Mouse (Mus musculus) CH12.LX (cell line): ENCODE measurements around the gene Klhl12. TPM values are rescaled to one million over a fixed set of nuclear protein-coding genes. Genes with fewer than 3 reads are reported as not detected.

Source experiments
- DNase-seq: peaks from one replicate; pipeline ENCODE4 v3.0.0-alpha.2; 2013; ENCODE audit errors: extremely low read depth
- H3K27ac ChIP-seq: 2 replicates; pipeline ENCODE4 v1.5.1; 2012; ENCODE audit warnings: low read depth, mild to moderate bottlenecking, control low read depth, moderate library complexity; ENCODE audit not compliant: insufficient read depth
- H3K27me3 ChIP-seq: replicated peaks from 2 replicates; pipeline ENCODE3; 2012; ENCODE audit warnings: inconsistent platforms
- H3K36me3 ChIP-seq, 2 experiments: replicated peaks in 1 of 2; 2 replicates each; pipeline versions ENCODE3 to v1.6.1; 2012; ENCODE audit warnings: inconsistent platforms in 1 of 2, low read length in 1 of 2, mild to moderate bottlenecking in 1 of 2, mixed read lengths in 1 of 2, moderate library complexity in 1 of 2; ENCODE audit not compliant: control insufficient read depth in 1 of 2, insufficient read depth in 1 of 2
- H3K4me1 ChIP-seq, 2 experiments: 2 replicates each; pipeline ENCODE4 v1.6.1; 2012; ENCODE audit warnings: inconsistent platforms in 1 of 2, moderate library complexity in 1 of 2; ENCODE audit not compliant: insufficient read depth in 2 of 2, control insufficient read depth in 1 of 2
- H3K4me2 ChIP-seq: 2 replicates; pipeline ENCODE4 v1.6.1; 2012; ENCODE audit warnings: low read depth, mild to moderate bottlenecking, control low read depth; ENCODE audit not compliant: poor library complexity, insufficient read depth, severe bottlenecking
- H3K4me3 ChIP-seq, 3 experiments: fragments of 150-350 bp in 1 of 3; sonication (generic) in 1 of 3; replicated peaks in 1 of 3; 2 replicates each; pipeline versions ENCODE3 to v1.5.1; 2011 to 2012; ENCODE audit warnings: low read depth in 2 of 3, low read length in 2 of 3, mild to moderate bottlenecking in 2 of 3, moderate library complexity in 2 of 3, control low read depth in 1 of 3, improper control_type of control experiment in 1 of 3, inconsistent platforms in 1 of 3, mixed read lengths in 1 of 3; ENCODE audit not compliant: poor library complexity in 1 of 3
- H3K79me2 ChIP-seq: replicated peaks from 2 replicates; pipeline ENCODE4 v1.6.1; 2012; ENCODE audit warnings: mild to moderate bottlenecking, moderate library complexity; ENCODE audit not compliant: control insufficient read depth, poor library complexity, insufficient read depth, severe bottlenecking; ENCODE audit errors: extremely low read depth
- H3K9ac ChIP-seq: 2 replicates; pipeline ENCODE4 v1.6.1; 2012; ENCODE audit warnings: low read depth, mild to moderate bottlenecking, control low read depth, moderate library complexity; ENCODE audit not compliant: insufficient read depth
- H3K9me3 ChIP-seq: replicated peaks from 2 replicates; pipeline ENCODE3; 2012; ENCODE audit warnings: low read length, inconsistent platforms, mixed read lengths
- CHD1 ChIP-seq: IDR thresholded peaks from 2 replicates; pipeline ENCODE4 v1.6.1; 2012; ENCODE audit warnings: low read depth, low read length, improper control_type of control experiment, inconsistent platforms
- CHD2 ChIP-seq: IDR thresholded peaks from 2 replicates; pipeline ENCODE4 v1.6.1; 2011; ENCODE audit warnings: low read length, improper control_type of control experiment
- CTCF ChIP-seq, 2 experiments: IDR thresholded peaks in 1 of 2; conservative IDR thresholded peaks in 1 of 2; 2 replicates each; pipeline ENCODE4 v1.5.1; 2011 to 2012; ENCODE audit warnings: low read depth in 2 of 2, low read length in 2 of 2, improper control_type of control experiment in 1 of 2, inconsistent platforms in 1 of 2, mild to moderate bottlenecking in 1 of 2, moderate library complexity in 1 of 2
- EP300 ChIP-seq: IDR thresholded peaks from 2 replicates; pipeline ENCODE4 v1.6.1; 2011; ENCODE audit warnings: low read length, improper control_type of control experiment
- GABPA ChIP-seq: IDR thresholded peaks from 2 replicates; pipeline ENCODE4 v1.6.1; 2012; ENCODE audit warnings: low read depth, low read length, improper control_type of control experiment, inconsistent platforms; ENCODE audit not compliant: insufficient replicate concordance
- HCFC1 ChIP-seq: IDR thresholded peaks from 2 replicates; pipeline ENCODE4 v1.6.1; 2012; ENCODE audit warnings: low read depth, mild to moderate bottlenecking, inconsistent platforms, low read length, improper control_type of control experiment
- IRF4 ChIP-seq: IDR thresholded peaks from 2 replicates; pipeline ENCODE4 v1.6.1; 2014; ENCODE audit warnings: low read depth, mild to moderate bottlenecking, inconsistent platforms, low read length, improper control_type of control experiment
- JUN ChIP-seq: IDR thresholded peaks from 2 replicates; pipeline ENCODE4 v1.6.1; 2011; ENCODE audit warnings: low read depth, mild to moderate bottlenecking, low read length, improper control_type of control experiment, moderate library complexity; ENCODE audit not compliant: insufficient read depth
- JUND ChIP-seq: conservative IDR thresholded peaks from 2 replicates; pipeline ENCODE4 v1.6.1; 2011; ENCODE audit warnings: low read depth, low read length, improper control_type of control experiment
- KAT2A ChIP-seq: IDR thresholded peaks from 2 replicates; pipeline ENCODE4 v1.6.1; 2012; ENCODE audit warnings: low read length, improper control_type of control experiment, inconsistent platforms; ENCODE audit not compliant: insufficient replicate concordance
- MAFK ChIP-seq: IDR thresholded peaks from 2 replicates; pipeline ENCODE4 v1.6.1; 2011; ENCODE audit warnings: low read length, improper control_type of control experiment; ENCODE audit not compliant: insufficient replicate concordance
- MAX ChIP-seq: IDR thresholded peaks from 2 replicates; pipeline ENCODE4 v1.6.1; 2011; ENCODE audit warnings: low read length, improper control_type of control experiment
- MAZ ChIP-seq: IDR thresholded peaks from 2 replicates; pipeline ENCODE4 v1.6.1; 2012; ENCODE audit warnings: low read depth, mild to moderate bottlenecking, inconsistent platforms, low read length, improper control_type of control experiment, moderate library complexity
- MEF2A ChIP-seq: IDR thresholded peaks from 2 replicates; pipeline ENCODE4 v1.6.1; 2014; ENCODE audit warnings: low read depth, mild to moderate bottlenecking, inconsistent platforms, low read length, improper control_type of control experiment, borderline replicate concordance
- MXI1 ChIP-seq: IDR thresholded peaks from 2 replicates; pipeline ENCODE4 v1.6.1; 2011; ENCODE audit warnings: mild to moderate bottlenecking, low read depth, low read length, improper control_type of control experiment
- MYC ChIP-seq: IDR thresholded peaks from 2 replicates; pipeline ENCODE4 v1.6.1; 2011; ENCODE audit warnings: low read depth, mild to moderate bottlenecking, improper control_type of control experiment, low read length
- NELFE ChIP-seq: IDR thresholded peaks from 2 replicates; pipeline ENCODE4 v1.6.1; 2011; ENCODE audit warnings: low read depth, low read length, improper control_type of control experiment
- NRF1 ChIP-seq: IDR thresholded peaks from 2 replicates; pipeline ENCODE4 v1.6.1; 2014; ENCODE audit warnings: low read depth, mild to moderate bottlenecking, inconsistent platforms, low read length, improper control_type of control experiment, moderate library complexity
- PAX5 ChIP-seq: IDR thresholded peaks from 2 replicates; pipeline ENCODE4 v1.6.1; 2012; ENCODE audit warnings: low read length, inconsistent platforms, mixed read lengths
- POLR2A ChIP-seq: IDR thresholded peaks from 2 replicates; pipeline ENCODE4 v1.6.1; 2011; ENCODE audit warnings: low read depth, mild to moderate bottlenecking, improper control_type of control experiment, low read length
- POLR2AphosphoS2 ChIP-seq: IDR thresholded peaks from 2 replicates; pipeline ENCODE4 v1.6.1; 2011; ENCODE audit warnings: low read depth, low read length, improper control_type of control experiment
- RCOR1 ChIP-seq: conservative IDR thresholded peaks from 2 replicates; pipeline ENCODE4 v1.6.1; 2012; ENCODE audit warnings: low read depth, mild to moderate bottlenecking, inconsistent platforms, low read length, improper control_type of control experiment
- SMC3 ChIP-seq: IDR thresholded peaks from 2 replicates; pipeline ENCODE4 v1.6.1; 2011; ENCODE audit warnings: low read depth, low read length, improper control_type of control experiment
- UBTF ChIP-seq: IDR thresholded peaks from 2 replicates; pipeline ENCODE4 v1.6.1; 2012; ENCODE audit warnings: low read depth, mild to moderate bottlenecking, inconsistent platforms, low read length, improper control_type of control experiment, moderate library complexity
- USF1 ChIP-seq: IDR thresholded peaks from 2 replicates; pipeline ENCODE4 v1.6.1; 2014; ENCODE audit warnings: low read depth, mild to moderate bottlenecking, inconsistent platforms, low read length, improper control_type of control experiment
- USF2 ChIP-seq: conservative IDR thresholded peaks from 2 replicates; pipeline ENCODE4 v1.6.1; 2011; ENCODE audit warnings: low read depth, low read length, improper control_type of control experiment
- ZC3H11A ChIP-seq: IDR thresholded peaks from 2 replicates; pipeline ENCODE4 v1.6.1; 2012; ENCODE audit warnings: low read depth, mild to moderate bottlenecking, inconsistent platforms, low read length, improper control_type of control experiment
- ZMIZ1 ChIP-seq: IDR thresholded peaks from 2 replicates; pipeline ENCODE4 v1.6.1; 2012; ENCODE audit warnings: low read depth, mild to moderate bottlenecking, inconsistent platforms, low read length, improper control_type of control experiment
- ZNF384 ChIP-seq: IDR thresholded peaks from 2 replicates; pipeline ENCODE4 v1.6.1; 2012; ENCODE audit warnings: low read depth, low read length, improper control_type of control experiment, inconsistent platforms
- dilution Hi-C: fragments of 300-500 bp; cut with MboI; formaldehyde crosslinking; loops from 2 replicates; pipeline ENCODE4 v1.14.3; 2020; ENCODE audit warnings: low sequenced_read_pairs; ENCODE audit not compliant: extremely low pct_unique_long_range_greater_than_20kb, extremely low pct_ligation_motif_present
- in situ Hi-C: fragments of 300-500 bp; cut with MboI; formaldehyde crosslinking; loops from 3 replicates; pipeline ENCODE4 v1.14.3; 2019; ENCODE audit warnings: low sequenced_read_pairs, low pct_ligation_motif_present, low pct_unique_long_range_greater_than_20kb, mixed read lengths
- polyA plus RNA-seq: library from polyadenylated mRNA; unstranded; fragments of >175 nt; gene quantifications from 2 replicates; pipeline ENCODE4 v1.2.1, GENCODE M21; 2012; ENCODE audit warnings: low read depth; ENCODE audit not compliant: insufficient read length
- total RNA-seq, 2 experiments: library from RNA; depleted of rRNA; stranded (reverse); fragments of 300-350 nt in 1 of 2; fragments of >200 nt in 1 of 2; gene quantifications; 2 replicates each; pipeline ENCODE4 v1.2.3; 2012 to 2014

Gene Klhl12
- total and polyA plus RNA-seq, 3 experiments = 17.6 to 20.8 (median 19.1) TPM

DNA sequence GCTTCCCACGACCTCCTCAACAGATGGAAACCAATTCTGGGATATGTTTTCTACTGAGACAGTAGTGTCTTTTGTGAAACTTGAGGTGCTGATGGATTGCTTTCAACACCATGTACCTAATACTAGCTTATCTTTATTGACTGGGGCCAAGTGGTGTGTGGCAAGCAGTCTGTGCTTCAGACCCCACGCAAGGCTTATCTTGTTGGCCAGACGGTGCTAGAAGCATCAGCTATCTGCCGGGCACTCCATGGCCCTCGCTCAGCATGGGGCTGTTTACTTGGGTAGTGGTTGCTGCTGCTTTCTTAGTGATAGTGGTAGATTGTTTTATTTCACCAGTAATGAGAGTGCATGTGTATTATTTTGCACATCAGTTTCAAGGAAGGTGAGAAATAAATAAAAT, 29.0 kb upstream of the Klhl12 start:
- H3K27ac ChIP-seq = no peak overlapping the region
- in situ Hi-C loops = no loop called here
- no peak overlapping the region for H3K9ac ChIP-seq
- no peaks in the 10 kb centered on the region for H3K9me3 ChIP-seq
- H3K4me3 ChIP-seq = no peak overlapping the region
- H3K79me2 ChIP-seq = peaks cover 9% of the 10 kb centered on the region
- no peaks in the 10 kb centered on the region for H3K27me3 ChIP-seq
- no peak for DNase-seq
- no peaks in the 10 kb centered on the region for H3K4me1 ChIP-seq
- dilution Hi-C loops = no loop called here
- H3K36me3 ChIP-seq = peaks cover 68 to 89% of the 10 kb centered on the region in 2 experiments
- TF ChIP-seq MAX (no peak), MAFK (no peak), ZMIZ1 (no peak), JUND (no peak), SMC3 (no peak), UBTF (no peak), EP300 (no peak), PAX5 (no peak), JUN (no peak), CHD1 (no peak), RCOR1 (no peak), POLR2A (no peak), ZNF384 (no peak), MAZ (no peak), CHD2 (no peak), KAT2A (no peak), MXI1 (no peak), NRF1 (no peak), USF2 (no peak), POLR2AphosphoS2 (no peak)
- TF ChIP-seq, all 38 proteins: peak for 0
- H3K4me2 ChIP-seq = no peak overlapping the region

DNA sequence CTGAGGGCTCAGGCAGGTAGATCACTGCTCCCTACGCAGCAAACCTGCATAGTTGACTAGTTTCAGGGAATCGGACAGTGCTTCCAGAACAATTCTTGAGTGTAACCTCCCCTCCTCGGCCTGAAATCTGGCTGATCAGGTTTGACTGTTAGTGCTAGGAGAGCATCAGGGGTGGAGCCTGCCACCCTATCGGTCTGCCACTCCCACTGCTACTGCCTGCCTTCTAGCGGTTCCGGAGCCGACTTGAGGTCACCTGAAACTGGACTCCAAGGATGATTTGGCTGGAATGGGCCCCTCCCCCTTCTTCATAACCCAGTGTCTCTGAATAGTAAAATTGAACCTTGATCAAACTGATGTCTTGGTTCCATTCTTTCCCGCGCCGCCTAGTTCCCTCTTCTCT, 22.3 kb upstream of the Klhl12 start:
- TF ChIP-seq NELFE (no peak), MYC (no peak), UBTF (no peak), SMC3 (no peak), MEF2A (no peak), JUN (no peak), POLR2A (no peak), ZC3H11A (no peak), CTCF (conservative IDR thresholded peaks at IDR 0.05 in 1 of 2, IDR thresholded peaks at IDR 0.05 in 1 of 2; ENCODE audit: low read depth in 2 of 2, low read length in 2 of 2) (no peak), ZNF384 (no peak), POLR2AphosphoS2 (no peak), GABPA (no peak), USF1 (no peak), IRF4 (no peak), HCFC1 (no peak), MAZ (no peak), EP300 (no peak), JUND (no peak)
- peaks cover 2 to 10% of the 10 kb centered on the region in 2 experiments; a peak in 2 of 4 replicates for H3K4me1 ChIP-seq
- in situ Hi-C loops = no loop called here

More for the DNA sequence above, 22.3 kb upstream of the Klhl12 start:
- Histone ChIP-seq H3K36me3 (peaks cover 42 to 54% of the 10 kb centered on the region in 2 experiments), H3K9ac (no peak overlapping the region), H3K79me2 (peaks cover 2% of the 10 kb centered on the region; the same call in 1 of the 2 replicates), H3K9me3 (no peaks in the 10 kb centered on the region), H3K27ac (no peak overlapping the region), H3K4me3 (no peak overlapping the region), H3K27me3 (no peaks in the 10 kb centered on the region), H3K4me2 (no peak overlapping the region)
- no peak for DNase-seq
- dilution Hi-C loops = no loop called here
